Mouse (Mus musculus) mouse embryonic stem cell (cell line): ENCODE measurements around the gene Mrps10.
"Not testable (repeated sequence)": the region's sequence is repeated elsewhere in the genome, so short reads cannot be mapped to it uniquely, and the experiment has no call there.

Source experiments
- in situ Hi-C, 2 experiments: fragments of 300-500 bp; cut with MboI; formaldehyde crosslinking; loops; 1 replicate in 1 of 2; 3 replicates in 1 of 2; pipeline ENCODE4 v1.14.3; 2019 to 2020; ENCODE audit warnings: low sequenced_read_pairs in 2 of 2, low pct_unique_long_range_greater_than_20kb in 1 of 2, mixed read lengths in 1 of 2; ENCODE audit not compliant: unreplicated experiment in 1 of 2

Mrps10 gene

GRCm38 (mm10) chr17:47368401-47369086 is at the start of gene Mrps10:
Gene Mrps10, plus strand, starts transcription at chr17:47368887.
- in situ Hi-C loops, result no loop called here

DNA sequence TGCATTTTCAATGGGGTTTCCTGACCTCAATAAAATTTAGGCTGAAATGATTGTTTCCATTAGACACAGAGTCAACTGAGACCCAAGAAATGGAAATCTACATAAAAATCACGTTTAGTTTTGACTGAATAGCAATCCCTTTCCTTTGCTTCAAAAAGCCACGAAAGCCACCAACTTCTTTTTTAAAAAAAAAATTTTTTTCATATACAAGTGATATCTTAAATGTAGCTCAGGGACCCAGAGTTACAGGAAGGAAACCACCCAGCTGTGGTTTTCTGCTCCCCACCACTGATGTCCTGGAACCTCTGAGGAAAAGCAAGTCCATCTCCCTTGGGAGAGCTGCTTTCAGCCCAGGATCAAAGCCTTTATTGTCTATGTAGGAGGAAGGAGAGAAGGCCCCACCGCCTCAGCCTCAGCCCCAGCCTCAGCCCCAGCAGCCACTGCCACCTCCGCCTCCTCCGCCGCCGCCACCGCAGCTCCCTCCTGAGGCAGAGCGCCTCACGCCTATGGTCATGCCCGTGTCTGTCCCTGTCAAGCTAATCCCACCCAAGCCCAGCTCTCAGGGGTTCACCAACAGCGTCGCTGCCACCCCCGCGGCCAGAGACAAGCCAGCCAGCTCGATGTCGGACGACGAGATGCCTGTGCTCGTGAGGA is 49.6 kb upstream of the Mrps10 start:
- in situ Hi-C loops, result no loop called here

- in situ Hi-C loops, result no loop called here
Measured at GRCm38 (mm10) chr17:47319761-47320160, 48.9 kb upstream of the Mrps10 start.

DNA sequence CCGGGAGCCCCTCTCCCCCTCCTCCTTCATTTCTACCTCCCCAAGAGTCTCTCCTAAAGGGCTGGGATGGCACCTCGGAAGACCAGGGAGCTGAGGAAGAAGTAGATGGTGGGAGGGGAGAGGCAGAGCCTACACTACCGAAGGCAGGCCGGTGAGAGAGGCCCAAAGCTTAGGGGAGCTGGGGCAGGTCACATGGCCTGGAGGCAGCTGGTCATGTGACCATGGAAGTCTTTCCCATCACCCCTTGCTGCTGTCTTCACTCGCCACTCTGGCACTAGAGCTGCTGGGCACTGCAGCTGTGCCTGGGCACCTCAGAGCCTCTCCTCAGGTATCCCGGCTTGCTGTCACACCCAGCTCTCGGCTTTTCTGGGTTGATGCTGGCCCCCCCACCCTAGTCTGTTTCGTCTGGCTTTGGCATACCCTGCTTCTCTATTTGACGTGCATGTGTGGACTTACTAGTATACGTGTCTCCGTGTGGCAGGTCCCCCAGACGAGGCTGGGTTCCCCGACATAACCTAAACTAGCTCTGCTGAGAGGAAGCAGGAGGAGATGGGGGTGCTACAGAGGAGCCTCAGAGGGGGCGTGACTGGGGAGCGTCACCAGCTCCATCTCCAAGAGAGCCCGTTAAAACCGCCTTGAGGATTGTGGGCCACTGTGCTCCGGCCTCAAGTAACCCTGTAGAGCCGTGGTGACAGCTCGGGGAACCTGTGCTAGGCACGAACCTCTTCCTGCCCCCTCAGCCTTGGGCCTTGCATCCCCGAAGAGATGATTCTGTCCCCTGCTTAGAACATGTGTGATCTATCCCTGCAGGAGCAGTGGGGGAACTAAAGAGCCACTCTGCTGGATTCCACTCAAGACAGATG is 46.3 kb upstream of the Mrps10 start:
- in situ Hi-C loops, result no loop called here

DNA sequence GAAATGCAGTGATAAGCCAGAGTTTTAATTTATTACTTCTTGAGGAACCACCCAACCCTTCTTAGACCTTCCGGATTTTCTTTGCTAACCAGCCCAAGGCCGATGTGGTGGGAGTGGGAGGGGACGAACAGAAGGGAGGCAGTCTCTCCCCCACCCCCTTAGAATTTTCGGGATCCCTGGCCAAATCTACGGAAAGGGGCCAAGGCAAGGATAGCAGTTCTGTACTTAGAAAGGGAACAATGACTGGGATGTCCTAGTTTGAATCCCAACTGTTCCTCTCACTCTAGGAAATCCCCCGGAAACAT is 45.7 kb upstream of the Mrps10 start:
- in situ Hi-C loops, result no loop called here

- in situ Hi-C loops, result no loop called here
Measured at GRCm38 (mm10) chr17:47327559-47327958, 41.1 kb upstream of the Mrps10 start.

DNA sequence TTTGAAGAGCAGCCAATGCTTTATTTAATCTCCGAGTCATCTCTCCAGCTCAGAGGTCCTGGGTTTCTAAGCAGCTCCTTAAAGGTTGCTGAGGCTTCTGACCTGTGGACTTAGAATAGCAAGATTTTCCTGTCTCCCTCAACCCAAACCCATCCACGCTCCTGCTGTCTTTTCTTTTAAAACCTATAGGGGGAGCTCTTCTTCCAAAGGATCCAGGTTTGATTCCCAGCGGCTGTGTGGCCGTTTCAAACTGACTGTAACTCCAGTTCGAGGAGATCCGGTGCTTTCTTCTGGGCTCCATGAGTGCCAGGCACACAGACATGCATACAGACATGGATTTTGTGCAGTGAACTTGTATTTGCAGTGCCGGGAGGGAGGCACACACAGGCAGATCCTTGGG is 40.7 kb upstream of the Mrps10 start:
- in situ Hi-C loops, result no loop called here

- in situ Hi-C loops, result no loop called here
Measured at GRCm38 (mm10) chr17:47328552-47329343, 39.9 kb upstream of the Mrps10 start.

DNA sequence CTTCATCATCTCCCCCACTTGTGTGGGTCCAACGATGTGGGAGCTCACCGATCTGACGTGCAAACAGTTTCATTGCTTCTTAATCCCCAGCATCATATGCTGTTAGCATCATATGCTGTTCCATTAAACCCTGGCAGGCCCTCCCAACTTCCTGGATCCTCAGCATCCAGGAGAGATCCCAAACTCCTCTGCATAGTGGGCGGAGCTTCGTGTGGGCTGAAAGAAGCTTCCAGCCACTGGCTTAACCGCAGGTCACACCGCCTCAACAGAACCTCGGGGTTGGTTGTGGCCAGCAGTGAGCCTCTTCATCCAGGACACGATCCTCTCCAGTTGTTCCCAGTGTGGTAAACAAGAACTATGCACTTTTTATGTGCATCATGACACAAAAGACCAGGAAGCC is 38.1 kb upstream of the Mrps10 start:
- in situ Hi-C loops, result no loop called here

DNA sequence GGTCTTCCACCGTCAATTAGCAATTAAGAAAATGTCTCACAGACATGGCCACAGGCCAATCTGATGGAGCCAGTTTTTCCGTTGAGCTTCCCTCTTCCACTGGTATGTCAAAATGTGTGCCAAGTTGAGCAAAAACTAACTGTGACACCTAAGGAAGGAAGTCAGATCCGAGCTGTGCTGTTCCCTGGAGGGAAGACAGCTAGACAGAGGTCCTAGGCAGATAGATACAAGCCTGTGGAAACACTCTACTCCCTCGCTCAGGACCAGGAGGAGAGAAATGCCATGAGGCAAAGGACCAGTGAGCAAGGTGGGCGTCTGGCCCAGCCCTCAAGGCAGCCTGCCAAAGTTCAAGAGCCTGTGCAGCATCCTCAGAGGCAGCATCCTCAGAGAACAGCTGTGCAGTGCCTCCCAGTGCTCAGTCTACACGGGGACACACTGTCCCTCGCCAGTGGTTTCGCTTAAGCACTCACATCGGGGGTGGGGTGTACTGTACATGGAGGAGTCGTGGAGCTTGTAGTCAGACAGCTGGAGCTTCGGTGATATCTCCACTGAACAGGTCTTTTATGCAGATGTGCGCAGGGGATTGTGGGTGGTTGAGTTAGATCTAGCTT is 36.6 kb upstream of the Mrps10 start:
- in situ Hi-C loops, result no loop called here

GRCm38 (mm10) chr17:47332664-47333063 is 36.0 kb upstream of the Mrps10 start:
- in situ Hi-C loops, result not testable (repeated sequence)

DNA sequence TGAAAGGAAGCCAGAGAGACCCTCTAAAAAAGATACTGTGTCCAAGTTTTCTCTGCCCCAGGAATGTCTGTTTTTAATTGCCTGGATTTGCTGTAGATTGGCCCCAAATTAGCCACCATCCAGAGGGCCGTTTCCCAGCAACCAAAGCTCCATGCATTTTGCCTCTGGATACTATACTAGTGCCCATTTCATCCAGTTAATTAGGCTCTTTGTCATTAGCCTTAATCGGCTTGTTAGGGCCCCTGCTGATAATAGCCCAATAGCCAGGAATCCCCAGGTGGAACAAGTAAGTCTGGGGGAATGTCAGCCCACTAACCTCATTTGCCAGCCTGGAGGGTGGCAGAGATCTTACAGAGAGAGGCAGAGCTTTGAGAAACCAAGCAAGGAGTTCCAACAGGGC is 35.3 kb upstream of the Mrps10 start:
- in situ Hi-C loops, result no loop called here

DNA sequence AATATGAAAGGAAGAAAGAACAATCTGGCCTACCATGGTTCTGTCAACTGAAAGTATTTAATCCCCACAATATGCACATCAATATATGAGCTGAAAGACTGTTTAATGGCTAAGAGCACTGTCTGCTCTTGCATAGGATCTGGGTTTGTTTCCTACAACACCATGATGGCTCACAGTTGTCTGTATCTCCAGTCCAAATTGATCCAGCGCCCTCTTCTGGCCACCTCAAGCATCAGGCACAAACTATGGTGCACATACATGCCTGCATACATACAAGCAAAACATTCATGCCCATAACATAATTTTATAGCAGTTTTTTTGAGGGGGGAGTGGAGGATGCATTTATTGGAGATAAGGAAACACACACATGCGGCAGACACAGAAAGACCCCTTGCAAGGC is 25.6 kb upstream of the Mrps10 start:
- in situ Hi-C loops, result no loop called here

- in situ Hi-C loops, result no loop called here
Measured at GRCm38 (mm10) chr17:47349721-47350319, 18.9 kb upstream of the Mrps10 start.

- in situ Hi-C loops, result no loop called here
Measured at GRCm38 (mm10) chr17:47359964-47360363, 8.7 kb upstream of the Mrps10 start.

GRCm38 (mm10) chr17:47361343-47361742 is 7.3 kb upstream of the Mrps10 start:
- in situ Hi-C loops, result no loop called here

DNA sequence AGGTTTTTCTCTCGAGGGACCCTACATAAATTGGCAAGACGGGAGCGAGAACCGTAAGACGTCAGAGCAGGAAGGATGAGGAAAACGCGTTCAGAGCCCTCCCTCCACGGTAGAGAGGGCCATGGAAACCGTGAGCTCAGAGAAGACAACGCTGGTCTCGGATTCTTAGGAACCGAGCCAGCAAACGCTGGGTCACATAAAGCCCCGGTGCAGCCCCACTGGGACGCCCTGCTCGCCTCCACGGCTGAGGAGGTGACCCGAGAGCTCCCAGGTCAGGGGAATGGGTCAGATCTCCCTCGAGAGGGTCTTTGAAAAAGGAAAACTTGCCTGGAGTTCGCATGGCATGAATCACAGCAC is 378 bp downstream of the Mrps10 start:
- in situ Hi-C loops, result no loop called here

GRCm38 (mm10) chr17:47371451-47371850 is 2.8 kb downstream of the Mrps10 start:
- in situ Hi-C loops, result no loop called here
